Mouse (Mus musculus) forebrain, embryonic 10.5 days (tissue): ENCODE measurements at regions not wholly inside any gene's neighbourhood (a gene's known extent, or its start where the extent isn't known, plus 50 kb on each side); places are given as distances from the start of the nearest gene placed in this dataset.
A peak's percentile ranks its signal among the peaks of the same experiment; 100 is the strongest.

Experiments
- DNase-seq: peaks from one replicate; pipeline ENCODE4 v3.0.0-alpha.2; 2017; ENCODE audit warnings: low spot score; ENCODE audit errors: extremely low spot score
- H3K27ac ChIP-seq: fragments of 300-500 bp; sonication (generic); 2 replicates; pipeline ENCODE4 v1.5.1; 2016; ENCODE audit warnings: mild to moderate bottlenecking
- H3K27me3 ChIP-seq: fragments of 300-500 bp; sonication (generic); 2 replicates; pipeline ENCODE4 v1.6.1; 2016; ENCODE audit warnings: mild to moderate bottlenecking; ENCODE audit not compliant: poor library complexity, severe bottlenecking
- H3K36me3 ChIP-seq: fragments of 300-500 bp; sonication (generic); replicated peaks from 2 replicates; pipeline ENCODE4 v1.6.1; 2016; ENCODE audit warnings: mild to moderate bottlenecking, moderate library complexity
- H3K4me1 ChIP-seq: fragments of 300-500 bp; sonication (generic); 2 replicates; pipeline ENCODE4 v1.6.1; 2016
- H3K4me3 ChIP-seq: fragments of 300-500 bp; sonication (generic); 2 replicates; pipeline ENCODE4 v1.5.1; 2016; ENCODE audit warnings: mild to moderate bottlenecking, moderate library complexity
- H3K9me3 ChIP-seq: fragments of 300-500 bp; sonication (generic); 2 replicates; pipeline ENCODE4 v1.6.1; 2016; ENCODE audit warnings: mild to moderate bottlenecking, moderate library complexity
- WGBS: fragments of 180-500 bp; shearing (Covaris S2); methylation state at CpG from one replicate; pipeline ENCODE4 v1.1.7; 2016; 5-methylcytosine and 5-hydroxymethylcytosine counted together

DNA sequence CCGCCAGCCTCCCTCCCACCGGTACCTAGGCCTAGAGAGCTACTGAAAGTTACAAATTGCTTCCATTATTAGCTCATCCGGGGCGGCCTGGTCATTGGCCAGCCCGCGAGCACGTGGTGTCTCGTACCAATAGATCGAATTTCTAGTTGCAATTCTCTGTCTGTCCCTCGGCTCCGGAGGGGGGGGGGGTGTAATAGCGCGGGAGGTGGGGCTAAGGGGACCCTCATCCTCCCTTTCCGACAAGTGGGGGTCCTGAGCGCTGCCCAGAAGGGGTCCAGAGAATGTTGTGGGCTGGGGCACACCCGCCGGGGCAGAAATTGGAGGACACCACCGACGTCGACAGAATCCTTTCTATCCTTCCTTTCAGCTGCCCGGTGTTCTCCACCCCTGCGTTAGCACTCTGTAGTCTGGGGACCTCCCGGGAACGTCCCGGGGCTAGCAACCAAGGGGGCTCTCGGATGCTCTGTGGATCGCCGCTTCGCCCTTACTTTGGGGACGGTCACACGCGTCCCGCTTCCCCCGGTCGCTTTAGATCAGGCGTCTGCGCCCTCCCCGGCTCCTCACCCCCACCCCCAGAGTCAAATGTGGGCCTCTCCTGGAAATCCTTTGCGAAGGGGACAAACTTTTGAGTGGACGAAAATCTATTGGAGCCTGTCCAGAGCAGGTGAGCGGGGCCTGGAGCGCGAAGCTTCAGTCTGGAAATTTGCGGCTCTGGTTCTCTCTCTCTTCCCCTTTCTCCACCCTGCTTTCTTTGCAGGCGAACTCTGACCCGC lies 64.6 kb downstream of the Smug1 start:
- no peaks in the 10 kb centered on the region for H3K36me3 ChIP-seq
- H3K9me3 ChIP-seq = no peaks in the 10 kb centered on the region
- peaks cover 34% of the 10 kb centered on the region for H3K4me1 ChIP-seq
- under 1% methylated on average over 46 of the region's 46 CpGs for WGBS
- H3K27ac ChIP-seq = peak overlapping the region; percentile 65
- peak overlapping the region; percentile 58 for H3K4me3 ChIP-seq
- peaks cover 100% of the 10 kb centered on the region for H3K27me3 ChIP-seq
- DNase-seq = peak; percentile 72

DNA sequence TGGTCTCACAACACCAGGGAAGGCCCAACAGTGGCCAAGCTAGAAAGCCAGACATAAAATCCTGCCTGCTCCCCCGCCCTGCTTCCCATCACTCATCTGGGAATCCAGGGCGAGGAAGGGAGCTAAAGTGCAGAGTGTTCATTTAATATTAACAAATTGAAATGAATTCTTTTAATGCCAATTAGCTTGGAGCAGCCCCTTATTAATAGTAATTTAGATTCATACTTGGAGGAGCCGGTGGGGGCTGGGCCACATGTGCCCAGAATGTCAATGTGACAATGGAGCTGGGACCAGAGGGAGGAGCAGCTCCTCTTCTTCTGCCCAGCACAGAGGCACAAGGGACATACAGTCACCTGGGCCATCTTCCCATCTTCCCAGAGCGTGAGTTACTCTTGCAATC lies 66.8 kb downstream of the Smug1 start:
- no peak overlapping the region for H3K4me3 ChIP-seq
- peaks cover 100% of the 10 kb centered on the region for H3K27me3 ChIP-seq
- peaks cover 16% of the 10 kb centered on the region for H3K4me1 ChIP-seq
- no peaks in the 10 kb centered on the region for H3K36me3 ChIP-seq
- no peak overlapping the region for H3K27ac ChIP-seq
- H3K9me3 ChIP-seq = no peaks in the 10 kb centered on the region
- WGBS = 65% methylated on average over 4 of the region's 4 CpGs
- no peak for DNase-seq

DNA sequence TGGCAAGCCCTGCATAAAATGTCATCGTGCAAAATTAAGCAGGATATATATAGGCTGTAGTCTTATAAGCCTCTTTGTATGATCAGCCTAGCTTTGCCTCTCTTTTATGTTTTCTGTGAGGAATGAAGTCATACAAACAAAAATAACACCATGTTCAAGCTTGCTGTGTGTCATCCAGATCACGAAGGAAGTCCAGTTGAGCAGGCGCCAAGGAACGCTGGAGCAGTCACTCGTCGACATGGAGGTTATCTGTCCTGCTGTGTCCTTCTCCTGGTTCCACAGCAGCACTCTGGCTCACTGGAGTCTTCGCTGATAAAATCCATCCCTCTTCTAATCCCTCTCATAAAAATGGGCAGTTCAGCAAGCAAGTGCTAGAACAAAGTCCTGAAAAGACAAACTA lies 72.4 kb downstream of the Smug1 start:
- Histone ChIP-seq H3K4me3 (no peak overlapping the region), H3K4me1 (no peaks in the 10 kb centered on the region), H3K36me3 (no peaks in the 10 kb centered on the region), H3K9me3 (no peaks in the 10 kb centered on the region), H3K27me3 (peaks cover 97% of the 10 kb centered on the region), H3K27ac (no peak overlapping the region)
- DNase-seq = no peak
- WGBS = 76% methylated on average over 7 of the region's 7 CpGs

GRCm38 (mm10) chr15:103093655-103094054 lies 73.2 kb downstream of the Smug1 start:
- Histone ChIP-seq H3K27ac (no peak overlapping the region), H3K36me3 (no peaks in the 10 kb centered on the region), H3K9me3 (no peaks in the 10 kb centered on the region), H3K4me1 (no peaks in the 10 kb centered on the region), H3K27me3 (peaks cover 97% of the 10 kb centered on the region), H3K4me3 (no peak overlapping the region)
- WGBS = 77% methylated on average over 12 of the region's 12 CpGs
- no peak for DNase-seq

DNA sequence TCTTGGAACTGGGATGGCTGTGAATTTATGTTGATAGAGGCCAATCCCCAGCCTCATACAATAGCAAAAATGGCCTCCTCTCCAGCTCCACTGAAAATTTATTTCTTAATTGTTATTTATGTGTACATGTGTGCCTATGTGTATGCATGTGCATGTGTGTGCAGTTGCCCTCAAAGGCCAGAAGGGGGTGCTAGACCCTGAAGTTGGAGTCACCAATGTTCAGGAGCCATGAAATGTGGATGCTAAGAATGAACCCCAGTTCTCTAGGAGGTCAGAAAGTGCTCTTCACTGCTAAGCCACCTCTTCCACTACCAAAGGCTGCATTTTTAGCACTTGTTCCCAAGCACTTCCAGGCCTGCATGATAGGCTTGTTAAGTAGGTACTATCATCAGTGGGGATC lies 73.8 kb downstream of the Hoxc4 start:
- no peaks in the 10 kb centered on the region for H3K4me1 ChIP-seq
- H3K27me3 ChIP-seq = peaks cover 97% of the 10 kb centered on the region
- H3K27ac ChIP-seq = no peak overlapping the region
- no peak overlapping the region for H3K4me3 ChIP-seq
- DNase-seq = no peak
- no peaks in the 10 kb centered on the region for H3K36me3 ChIP-seq
- no peaks in the 10 kb centered on the region for H3K9me3 ChIP-seq

DNA sequence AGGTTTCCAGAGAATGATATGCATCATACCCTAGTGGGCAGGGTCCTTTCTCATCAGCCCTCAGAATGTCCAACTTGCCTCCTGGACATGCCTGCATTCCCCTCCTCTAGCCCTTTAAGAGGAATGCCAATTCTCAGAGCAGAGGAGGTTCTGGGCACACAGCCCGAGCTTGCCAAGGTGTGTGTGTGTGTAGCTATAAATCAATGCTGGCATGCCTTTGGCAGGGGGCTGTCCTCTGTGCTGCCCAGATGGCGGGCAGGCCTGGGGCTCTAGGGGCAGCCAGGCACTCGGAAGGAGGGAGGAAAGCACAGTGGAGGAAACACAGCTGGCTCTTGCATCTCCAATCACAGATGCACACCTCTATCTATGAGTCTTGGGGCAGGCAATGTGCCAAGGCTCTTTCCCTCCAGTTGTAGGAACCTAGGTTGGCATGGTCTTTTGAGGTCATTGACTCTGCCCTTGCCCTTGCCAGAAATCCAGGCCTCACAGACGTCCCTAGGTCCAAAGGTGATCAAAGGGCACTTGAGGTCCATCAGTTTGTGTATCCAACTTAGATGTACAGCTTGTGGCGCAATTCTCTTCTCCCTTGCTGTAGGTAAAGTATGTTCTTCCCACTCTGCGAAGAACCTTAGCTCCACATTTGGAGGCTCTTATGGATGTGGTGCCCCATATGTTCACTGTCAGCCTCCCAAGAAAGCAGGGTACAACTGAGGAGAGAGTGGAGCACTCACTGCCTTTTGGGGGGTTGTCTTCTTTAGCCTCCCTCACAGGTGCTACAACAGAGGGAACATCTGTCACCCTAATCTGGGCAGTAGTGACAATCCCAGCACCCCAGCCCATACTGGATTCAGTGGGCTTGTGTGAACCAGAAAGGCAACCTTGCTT lies 71.8 kb downstream of the Hoxc4 start:
- Histone ChIP-seq H3K27ac (no peak overlapping the region), H3K27me3 (peaks cover 97% of the 10 kb centered on the region), H3K9me3 (no peaks in the 10 kb centered on the region), H3K36me3 (no peaks in the 10 kb centered on the region), H3K4me3 (no peak overlapping the region), H3K4me1 (peaks cover 12% of the 10 kb centered on the region)
- DNase-seq = no peak
- 63% methylated on average over 6 of the region's 6 CpGs for WGBS

DNA sequence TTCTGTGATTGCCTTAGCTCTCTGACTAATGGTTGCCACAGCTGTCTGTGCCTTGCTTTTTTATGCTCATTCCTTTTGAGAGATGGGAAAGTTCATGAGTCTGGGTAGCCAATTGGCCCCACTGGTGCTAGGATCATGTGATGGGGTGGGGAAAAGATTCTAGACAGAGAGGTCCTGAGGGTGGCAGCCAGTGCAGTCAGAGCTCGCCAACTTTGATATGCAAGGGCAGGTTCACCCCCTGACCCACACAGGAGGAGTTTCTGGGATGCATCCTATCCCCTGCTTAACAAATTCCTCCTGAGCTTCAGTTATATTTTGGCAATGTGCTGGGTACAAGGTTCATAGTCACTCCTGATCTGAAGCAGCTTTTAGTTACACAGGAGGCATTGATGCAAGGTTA lies 71.1 kb downstream of the Hoxc4 start:
- H3K27me3 ChIP-seq = peaks cover 97% of the 10 kb centered on the region
- peaks cover 12% of the 10 kb centered on the region for H3K4me1 ChIP-seq
- no peak overlapping the region for H3K27ac ChIP-seq
- H3K9me3 ChIP-seq = no peaks in the 10 kb centered on the region
- 56% methylated on average over 1 of the region's 1 CpGs for WGBS
- no peak for DNase-seq
- H3K4me3 ChIP-seq = no peak overlapping the region
- H3K36me3 ChIP-seq = no peaks in the 10 kb centered on the region

- H3K9me3 ChIP-seq = no peaks in the 10 kb centered on the region
- no peak overlapping the region for H3K27ac ChIP-seq
- no peaks in the 10 kb centered on the region for H3K36me3 ChIP-seq
- peaks cover 12% of the 10 kb centered on the region for H3K4me1 ChIP-seq
- DNase-seq = no peak
- WGBS = 84% methylated on average over 1 of the region's 1 CpGs
- H3K4me3 ChIP-seq = no peak overlapping the region
- H3K27me3 ChIP-seq = peaks cover 97% of the 10 kb centered on the region
Observed at GRCm38 (mm10) chr15:103089440-103089839, 70.7 kb downstream of the Hoxc4 start.

GRCm38 (mm10) chr15:103087204-103087603 lies 68.5 kb downstream of the Hoxc4 start:
- no peak for DNase-seq
- 37% methylated on average over 4 of the region's 4 CpGs for WGBS
- no peak overlapping the region for H3K4me3 ChIP-seq
- H3K36me3 ChIP-seq = no peaks in the 10 kb centered on the region
- no peak overlapping the region for H3K27ac ChIP-seq
- peaks cover 98% of the 10 kb centered on the region for H3K27me3 ChIP-seq
- peaks cover 12% of the 10 kb centered on the region for H3K4me1 ChIP-seq
- H3K9me3 ChIP-seq = no peaks in the 10 kb centered on the region

GRCm38 (mm10) chr15:103086672-103087069 lies 67.9 kb downstream of the Hoxc4 start:
- Histone ChIP-seq H3K9me3 (no peaks in the 10 kb centered on the region), H3K4me3 (peak overlapping the region; percentile 40), H3K36me3 (no peaks in the 10 kb centered on the region), H3K27me3 (peaks cover 100% of the 10 kb centered on the region), H3K27ac (no peak overlapping the region), H3K4me1 (peaks cover 12% of the 10 kb centered on the region)
- no peak for DNase-seq
- WGBS = 9% methylated on average over 15 of the region's 15 CpGs
